Mouse (Mus musculus): Measurements from ENCODE around the gene Zswim8.

DNA sequence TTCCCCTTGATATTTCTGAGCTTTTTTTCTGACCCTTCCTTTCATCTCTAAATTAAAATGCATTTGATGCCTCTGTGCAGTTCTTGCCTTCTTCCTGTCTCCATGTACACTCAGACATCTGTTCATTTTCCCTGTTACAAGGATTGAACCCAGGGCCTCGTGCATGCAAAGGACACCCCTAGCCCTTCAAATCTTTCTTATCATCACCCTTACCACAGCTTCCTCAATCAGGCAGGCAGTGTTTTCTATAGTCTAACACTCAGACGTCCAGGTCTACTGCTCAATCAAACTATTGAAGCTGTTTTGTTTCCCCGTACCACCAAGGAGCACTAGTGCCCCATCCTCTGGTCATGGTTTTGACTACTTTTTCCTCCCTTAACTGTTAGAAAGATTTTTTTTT lies 46.4 kb downstream of the Zswim8 start:
- TF ChIP-seq CTCF (conservative IDR thresholded peaks at IDR 0.05; ENCODE audit: low read length) (no peak), NANOG (IDR thresholded peaks at IDR 0.05; ENCODE audit: borderline replicate concordance, low read length) (no peak), POU5F1 (IDR thresholded peaks at IDR 0.05; ENCODE audit: borderline replicate concordance, low read length) (no peak)

All from E14TG2a.4 (cell line).